Mouse (Mus musculus): ENCODE data around the gene Slc47a2.

- TF ChIP-seq POLR2A (IDR thresholded peaks at IDR 0.05; ENCODE audit: extremely low read depth, insufficient read depth, low read length) (no peak), CTCF (IDR thresholded peaks at IDR 0.05; ENCODE audit: low read depth, low read length) (peak; percentile 43)
These were observed 5.1 kb downstream of the Slc47a2 start for GRCm38 (mm10) chr11:61337586-61337985.
